Mouse (Mus musculus): ENCODE data around the gene Spock2. TPM values are rescaled to one million over a fixed set of nuclear protein-coding genes. Genes with fewer than 3 reads are reported as not detected.

The Spock2 gene
- 1.0 to 1.7 TPM (median 1.3 TPM) in 4 replicates for total RNA-seq (2023; ENCODE audit: inconsistent age)

DNA sequence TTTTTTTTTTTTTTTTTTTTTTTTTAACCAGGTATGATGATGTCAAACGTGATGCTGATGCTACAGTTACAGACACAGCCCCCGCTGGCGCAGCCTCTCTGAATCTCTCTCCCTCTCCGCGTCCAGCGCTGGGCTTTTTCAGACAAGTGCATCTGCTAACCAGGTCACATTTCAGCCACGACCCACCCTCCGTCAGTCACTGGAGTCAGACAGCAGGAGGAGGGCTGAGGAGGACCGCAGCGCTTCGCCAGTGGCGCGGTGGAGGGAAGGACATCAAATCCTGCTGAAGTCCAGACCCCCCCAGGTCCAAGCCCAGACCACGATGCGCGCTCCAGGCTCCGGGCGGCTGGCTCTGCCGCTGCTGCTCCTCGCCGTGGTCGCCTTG, at the start of gene Spock2:
Gene Spock2, plus strand, starts transcription at position 74 of the 385 bp plus-strand sequence.

Other genes starting within 250 kb of the Spock2 start
- 44.2 to 49.8 TPM (median 45.9 TPM) in 4 replicates for gene Dnajb12, start 226.7 kb upstream of the Spock2 start, total RNA-seq (2023; ENCODE audit: inconsistent age)
- gene Ddit4, start 154.4 kb upstream of the Spock2 start, total RNA-seq (2023; ENCODE audit: inconsistent age), result 42.0 to 56.9 TPM (median 47.4 TPM) in 4 replicates
- 16.9 to 20.3 TPM (median 17.8 TPM) in 4 replicates for gene Ascc1, start 103.4 kb upstream of the Spock2 start, total RNA-seq (2023; ENCODE audit: inconsistent age)
- 56.0 to 70.3 TPM (median 62.8 TPM) in 4 replicates for gene Anapc16, start 103.1 kb upstream of the Spock2 start, total RNA-seq (2023; ENCODE audit: inconsistent age)
- gene Chst3, start 113.0 kb downstream of the Spock2 start, total RNA-seq (2023; ENCODE audit: inconsistent age), result 137 to 151 TPM (median 142 TPM) in 4 replicates
- gene Psap, start 171.4 kb downstream of the Spock2 start, total RNA-seq (2023; ENCODE audit: inconsistent age), result 605 to 728 TPM (median 670 TPM) in 4 replicates
- 18.2 to 30.0 TPM (median 25.2 TPM) in 4 replicates for gene Vsir, start 240.6 kb downstream of the Spock2 start, total RNA-seq (2023; ENCODE audit: inconsistent age)